Mouse (Mus musculus) stomach, embryonic 14.5 days (tissue): ENCODE results near the gene Oit1. TPM values are rescaled to one million over a fixed set of nuclear protein-coding genes. Genes with fewer than 3 reads are reported as not detected.
A peak's percentile ranks its signal among the peaks of the same experiment; 100 is the strongest.

Experiments
- ATAC-seq: fragments of 200-750 bp; cut with Nextera tagmentation; 2 replicates; pipeline ENCODE4 v1.8.0; 2017; ENCODE audit warnings: low read depth, moderate TSS enrichment; ENCODE audit not compliant: insufficient number of reproducible peaks, insufficient read depth, low FRiP score
- H3K27ac ChIP-seq: fragments of 300-500 bp; sonication (generic); 2 replicates; pipeline ENCODE4 v1.5.1; 2014; ENCODE audit warnings: mild to moderate bottlenecking, low read length, moderate library complexity, mixed read lengths
- H3K27me3 ChIP-seq: fragments of 300-500 bp; sonication (generic); 2 replicates; pipeline ENCODE4 v1.6.1; 2014; ENCODE audit warnings: low read length, control low read depth, mixed read lengths; ENCODE audit not compliant: control insufficient read depth, insufficient read depth
- H3K36me3 ChIP-seq: fragments of 300-500 bp; sonication (generic); 2 replicates; pipeline ENCODE4 v1.6.1; 2014; ENCODE audit warnings: mild to moderate bottlenecking, control low read depth, low read length, moderate library complexity, mixed read lengths; ENCODE audit not compliant: control insufficient read depth, insufficient read depth
- H3K4me1 ChIP-seq: fragments of 300-500 bp; sonication (generic); 2 replicates; pipeline ENCODE4 v1.6.1; 2014; ENCODE audit warnings: low read length, control low read depth, mixed read lengths; ENCODE audit not compliant: control insufficient read depth, insufficient read depth
- H3K4me2 ChIP-seq: fragments of 300-500 bp; sonication (generic); replicated peaks from 2 replicates; pipeline ENCODE4 v1.6.1; 2014; ENCODE audit warnings: low read depth, low read length, control low read depth
- H3K4me3 ChIP-seq: fragments of 300-500 bp; sonication (generic); 2 replicates; pipeline ENCODE4 v1.5.1; 2014; ENCODE audit warnings: low read depth, low read length, control low read depth
- H3K9ac ChIP-seq: fragments of 300-500 bp; sonication (generic); replicated peaks from 2 replicates; pipeline ENCODE4 v1.6.1; 2014; ENCODE audit warnings: low read depth, mild to moderate bottlenecking, control low read depth, low read length, moderate library complexity, mixed read lengths
- H3K9me3 ChIP-seq: fragments of 300-500 bp; sonication (generic); 2 replicates; pipeline ENCODE4 v1.6.1; 2016; ENCODE audit warnings: low read depth, low read length, control low read depth; ENCODE audit not compliant: control insufficient read depth
- WGBS: fragments of 180-500 bp; shearing (Covaris S2); extraction: QIAGEN DNeasy Blood & Tissue Kit; methylation state at CpG from one replicate; pipeline ENCODE4 v1.1.7; 2014; 5-methylcytosine and 5-hydroxymethylcytosine counted together
- polyA plus RNA-seq: library from polyadenylated mRNA; unstranded; fragments of >200 nt; fragmentation: Nextera tagmentation; extraction: Ambion mirVana; gene quantifications from 2 replicates; pipeline ENCODE4 v1.2.1, GENCODE M21; 2014

The Oit1 gene
- polyA plus RNA-seq, 1 experiment from 2014 or later = 13.1 TPM

DNA sequence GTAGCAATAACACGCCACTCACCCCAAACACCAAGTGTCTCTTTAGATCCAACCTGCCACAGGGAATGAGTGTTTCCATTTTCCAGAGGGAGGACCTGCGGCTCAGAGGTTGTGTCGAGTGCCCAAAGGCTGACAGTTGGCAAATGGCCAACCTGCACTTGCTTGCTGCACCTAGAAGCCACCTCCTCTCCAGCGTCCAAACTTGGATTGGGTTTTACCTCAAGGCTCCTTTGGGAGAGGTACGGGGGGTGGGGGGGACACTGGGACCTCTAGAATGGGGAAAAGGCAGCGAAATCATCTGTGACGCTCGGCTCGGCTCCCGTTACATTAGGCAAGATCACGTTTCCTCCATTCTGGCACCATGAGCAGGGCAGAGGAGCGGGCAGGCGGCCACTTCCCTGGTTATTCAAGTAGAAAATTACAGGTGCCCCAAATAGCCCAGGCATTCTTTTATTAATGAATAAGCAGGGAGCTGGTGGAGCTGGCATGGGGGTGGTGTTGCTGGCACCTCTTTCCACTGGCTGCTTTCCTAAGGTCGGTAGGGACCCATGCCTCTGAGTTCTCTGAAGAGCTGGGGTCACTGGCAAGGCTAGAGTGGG, 47.1 kb downstream of the Oit1 start:
- Histone ChIP-seq H3K36me3 (no peaks in the 10 kb centered on the region), H3K9ac (no peak overlapping the region), H3K27ac (no peak overlapping the region), H3K9me3 (no peaks in the 10 kb centered on the region), H3K27me3 (no peaks in the 10 kb centered on the region), H3K4me1 (0 out of 2 replicates have a peak, but pooled peaks cover 4% of the 10 kb centered on the region), H3K4me3 (no peak overlapping the region), H3K4me2 (no peak overlapping the region)
- whole genome bisulfite sequencing = 80% methylated on average over 14 of the region's 14 CpGs
- no peak for ATAC-seq

DNA sequence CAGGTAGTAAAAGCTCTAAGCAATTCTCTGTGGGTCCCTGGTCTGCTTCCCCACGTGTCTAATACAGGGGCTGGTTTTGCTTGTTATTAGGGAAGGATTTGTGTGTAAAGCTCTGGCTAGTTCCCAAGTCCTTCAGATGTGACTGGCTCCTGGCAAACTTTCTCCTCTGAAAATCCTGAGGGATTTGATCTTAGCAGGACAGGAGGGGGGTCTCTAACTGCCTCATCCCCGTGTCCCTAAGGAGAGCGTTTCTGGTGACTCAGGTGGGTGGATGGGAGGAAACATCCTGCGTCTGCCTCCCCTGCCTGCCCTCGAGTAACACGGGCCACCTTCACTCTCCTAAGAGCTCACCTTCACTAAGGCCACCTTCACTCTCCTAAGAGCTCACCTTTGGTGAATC, 48.2 kb downstream of the Oit1 start:
- Histone ChIP-seq H3K9me3 (no peaks in the 10 kb centered on the region), H3K36me3 (no peaks in the 10 kb centered on the region), H3K4me1 (no peaks in the 10 kb centered on the region), H3K27ac (no peak overlapping the region), H3K9ac (no peak overlapping the region), H3K4me3 (no peak overlapping the region), H3K4me2 (no peak overlapping the region), H3K27me3 (no peaks in the 10 kb centered on the region)
- 70% methylated on average over 6 of the region's 6 CpGs for WGBS
- no peak for ATAC-seq

DNA sequence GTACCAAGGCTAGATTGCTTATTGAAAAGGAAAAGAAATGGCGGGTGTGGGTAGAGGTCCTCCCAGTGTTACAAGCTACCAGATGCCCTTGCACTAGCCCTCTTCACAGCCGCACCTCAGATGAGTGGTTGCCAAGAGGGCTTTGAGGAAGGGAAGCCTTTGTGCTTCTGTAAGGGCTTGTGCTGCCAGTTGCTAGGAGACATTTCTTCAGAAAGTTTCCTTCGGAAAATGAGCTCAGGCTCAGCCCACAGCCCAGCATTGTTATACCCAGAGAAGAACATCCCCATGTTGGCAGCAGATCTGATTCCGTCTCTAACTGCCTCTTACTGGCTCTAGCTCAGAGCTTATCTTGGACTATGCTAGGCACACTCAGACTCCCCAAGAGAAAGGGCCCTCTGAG, 49.0 kb downstream of the Oit1 start:
- WGBS = 72% methylated on average over 4 of the region's 4 CpGs
- no peak overlapping the region for H3K27ac ChIP-seq
- no peak overlapping the region for H3K4me3 ChIP-seq
- no peaks in the 10 kb centered on the region for H3K9me3 ChIP-seq
- H3K27me3 ChIP-seq = no peaks in the 10 kb centered on the region
- H3K4me2 ChIP-seq = no peak overlapping the region
- H3K4me1 ChIP-seq = no peaks in the 10 kb centered on the region
- no peak for ATAC-seq
- no peaks in the 10 kb centered on the region for H3K36me3 ChIP-seq
- no peak overlapping the region for H3K9ac ChIP-seq

DNA sequence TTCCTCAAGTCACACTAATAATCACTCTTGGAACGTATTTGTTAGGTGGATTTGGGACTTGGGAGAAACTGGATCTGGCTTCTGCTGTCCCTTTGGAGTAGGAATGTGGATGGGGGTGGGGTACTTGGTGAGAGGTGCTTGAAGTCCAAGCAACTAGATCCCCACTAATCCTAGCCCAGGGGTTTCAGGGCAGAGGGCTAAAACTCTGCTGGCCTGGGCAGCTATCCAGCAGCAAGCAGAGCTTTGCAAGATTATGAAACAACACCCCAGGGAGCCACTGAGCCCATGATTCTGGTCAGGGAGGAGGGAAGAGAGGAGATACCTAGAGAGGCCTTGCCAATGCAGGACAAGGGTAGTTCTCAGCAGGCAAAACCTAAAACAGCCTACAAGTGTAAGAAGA, 51.2 kb downstream of the Oit1 start:
- Histone ChIP-seq H3K27me3 (no peaks in the 10 kb centered on the region), H3K9me3 (no peaks in the 10 kb centered on the region), H3K4me3 (no peak overlapping the region), H3K4me1 (no peaks in the 10 kb centered on the region), H3K9ac (no peak overlapping the region), H3K4me2 (no peak overlapping the region), H3K36me3 (no peaks in the 10 kb centered on the region), H3K27ac (no peak overlapping the region)
- 50% methylated on average over 1 of the region's 1 CpGs for WGBS
- ATAC-seq = no peak

DNA sequence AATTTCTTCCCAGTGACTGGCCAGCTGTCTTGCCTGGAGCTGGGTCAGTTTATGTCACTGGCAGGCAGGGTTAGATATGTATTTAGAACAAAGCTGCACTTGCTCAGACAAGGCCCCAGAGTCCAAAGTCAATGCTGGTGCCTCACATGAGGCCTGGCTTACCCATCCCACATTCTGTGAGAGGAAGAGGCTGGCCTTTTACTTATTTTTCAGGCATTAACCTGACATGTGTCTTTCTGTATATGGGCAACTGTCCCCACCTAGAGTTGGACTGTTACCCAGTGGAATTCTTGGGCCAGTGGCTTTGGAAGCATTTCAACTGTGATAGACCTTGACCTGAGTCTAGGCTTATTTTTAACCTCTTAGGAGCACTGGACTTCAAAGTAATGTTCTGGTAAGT, 51.6 kb downstream of the Oit1 start:
- Histone ChIP-seq H3K27ac (no peak overlapping the region), H3K4me2 (no peak overlapping the region), H3K27me3 (no peaks in the 10 kb centered on the region), H3K4me1 (no peaks in the 10 kb centered on the region), H3K36me3 (no peaks in the 10 kb centered on the region), H3K9ac (no peak overlapping the region), H3K4me3 (no peak overlapping the region), H3K9me3 (no peaks in the 10 kb centered on the region)
- ATAC-seq = no peak

DNA sequence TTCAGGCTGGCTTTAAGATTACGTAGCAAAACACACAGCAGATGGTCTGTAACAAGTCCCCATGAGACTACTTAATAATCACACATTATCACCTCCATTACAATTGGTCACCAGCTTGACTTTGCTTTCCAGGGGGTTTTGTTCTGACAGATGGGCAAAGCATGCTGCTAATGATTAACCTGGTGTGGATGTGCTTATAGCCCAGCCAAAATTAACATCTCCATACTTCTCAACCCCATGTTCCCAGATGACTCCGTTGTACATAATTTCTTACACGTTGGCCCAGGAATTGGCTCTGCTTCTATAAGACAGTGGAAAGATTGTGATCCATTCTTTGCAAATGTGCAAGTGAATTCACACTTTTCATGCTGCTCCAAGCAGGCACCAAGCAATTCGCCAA, 52.8 kb downstream of the Oit1 start:
- Histone ChIP-seq H3K9me3 (no peaks in the 10 kb centered on the region), H3K4me1 (no peaks in the 10 kb centered on the region), H3K27me3 (no peaks in the 10 kb centered on the region), H3K27ac (no peak overlapping the region), H3K4me2 (no peak overlapping the region), H3K36me3 (no peaks in the 10 kb centered on the region), H3K4me3 (no peak overlapping the region), H3K9ac (no peak overlapping the region)
- no peak for ATAC-seq
- WGBS = 83% methylated on average over 4 of the region's 4 CpGs

DNA sequence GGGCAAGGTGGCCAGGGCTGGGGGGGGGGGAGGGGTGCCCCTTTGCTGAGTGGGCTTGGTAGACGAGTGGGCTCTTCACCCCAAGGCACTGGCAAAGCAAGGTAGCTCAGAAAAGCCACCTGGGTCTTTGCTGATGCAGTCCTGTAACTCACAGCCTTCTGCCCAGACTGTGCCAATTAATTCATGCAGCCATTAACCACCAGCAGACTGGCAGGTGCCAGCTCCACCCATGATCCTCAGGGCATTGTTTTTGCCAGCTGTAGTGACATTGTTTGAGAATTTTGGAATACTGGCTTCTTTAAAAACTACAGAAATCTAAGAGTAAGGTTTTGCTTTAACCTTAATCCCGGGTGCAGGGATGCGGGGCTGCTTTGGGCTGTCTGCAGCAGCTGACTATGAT, 58.0 kb downstream of the Oit1 start:
- Histone ChIP-seq H3K4me2 (no peak overlapping the region), H3K36me3 (no peaks in the 10 kb centered on the region), H3K27me3 (peaks cover 10% of the 10 kb centered on the region), H3K27ac (no peak overlapping the region), H3K4me1 (peaks cover 7% of the 10 kb centered on the region; the same call in 1 of the 2 replicates), H3K9me3 (no peaks in the 10 kb centered on the region), H3K4me3 (no peak overlapping the region), H3K9ac (no peak overlapping the region)
- WGBS = 72% methylated on average over 3 of the region's 3 CpGs
- ATAC-seq = no peak

DNA sequence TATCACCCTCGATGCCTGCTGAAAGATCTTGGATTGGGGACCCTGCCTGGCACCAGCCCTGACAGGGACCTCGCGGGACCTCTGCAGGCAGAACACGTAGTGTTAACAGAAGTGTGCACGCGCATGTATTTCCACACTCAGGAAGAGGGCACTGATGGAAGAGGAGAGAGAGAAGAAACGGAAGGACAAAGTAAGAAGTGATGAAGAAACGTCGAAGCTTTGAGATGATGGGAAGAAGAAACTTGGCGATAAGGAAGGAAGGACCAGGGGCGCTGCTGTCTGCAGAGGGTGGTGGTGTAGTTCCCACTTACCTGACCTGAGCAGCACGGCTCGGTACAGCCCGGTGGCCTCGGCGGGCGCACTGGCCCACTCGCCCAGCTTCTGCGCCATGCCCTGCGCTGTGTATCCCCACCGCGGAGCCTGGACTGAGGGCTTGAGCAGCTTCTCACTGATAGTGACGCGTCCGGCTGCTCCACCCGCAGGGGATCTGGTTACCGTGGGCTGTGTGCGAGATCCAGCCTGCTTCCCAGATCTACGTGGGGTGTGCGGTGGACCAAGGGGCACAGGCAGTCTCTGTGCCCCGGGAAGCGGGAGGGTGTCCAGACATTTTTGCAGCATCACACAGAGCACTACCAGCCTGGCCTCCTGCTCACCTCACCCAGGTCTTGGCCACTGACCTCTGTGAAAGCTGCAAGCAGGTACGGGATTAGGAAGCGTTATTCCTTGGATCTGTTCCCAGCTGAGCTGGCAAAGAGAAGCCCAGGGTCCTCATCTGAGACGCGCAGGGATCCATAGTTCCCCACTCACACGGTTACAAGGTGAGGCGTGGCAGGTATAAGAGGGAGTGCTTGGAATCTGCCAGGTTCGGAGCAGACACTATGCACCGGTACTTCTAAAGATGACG, 61.1 kb downstream of the Oit1 start, which contains the start of gene Fam107a:
Gene Fam107a, minus strand, starts transcription at position 830 of the 904 bp plus-strand sequence.
- H3K27me3 ChIP-seq = peaks cover 10% of the 10 kb centered on the region
- no peaks in the 10 kb centered on the region for H3K36me3 ChIP-seq
- peak within 1 kb of the TSS; percentile 40 for H3K4me2 ChIP-seq
- H3K9me3 ChIP-seq = no peaks in the 10 kb centered on the region
- peak within 1 kb of the TSS; percentile 17; the same call in 1 of the 2 replicates for H3K4me3 ChIP-seq
- H3K4me1 ChIP-seq = peaks cover 7% of the 10 kb centered on the region; the same call in 1 of the 2 replicates
- H3K9ac ChIP-seq = no peak within 1 kb of the TSS
- ATAC-seq = no peak
- 7% methylated on average over 41 of the region's 41 CpGs for WGBS
- H3K27ac ChIP-seq = no peak within 1 kb of the TSS
